In genomic region chr11:53632122-53632733, GRCm38 (mm10) we compare ENCODE assay signal across 12 mouse cellular contexts. TPM values are rescaled to one million over a fixed set of nuclear protein-coding genes. Genes with fewer than 3 reads are reported as not detected.
DNase-seq lines count a peak whose midpoint lies in the region; ATAC-seq and TF ChIP-seq lines count a peak whose summit lies in the region.
"Had no signal": no experiment of that assay in that cellular context is flagged by ENCODE, and none has a peak within 500 bp of the region (broad histone marks: within the 10 kb centered on the region; RNA-seq: fewer than 3 reads in every experiment).

No protein-coding gene starts in this region.

- ATAC-seq in hindbrain, postnatal 0 days = no peak
- no peak for ATAC-seq in hindbrain, embryonic 16.5 days
- ATAC-seq in megakaryocyte, adult 5-6 weeks (ENCODE audit: poor library complexity, severe bottlenecking) = no peak

- no peak overlapping the region for H3K27ac ChIP-seq in hindbrain, postnatal 0 days
- no peak overlapping the region for H3K27ac ChIP-seq in hindbrain, embryonic 16.5 days (ENCODE audit: low read depth, low read length)
- H3K27ac ChIP-seq in testis, adult 2 months (ENCODE audit: control insufficient read depth, insufficient read depth, low read depth, low read length) = no peak overlapping the region
- H3K27ac ChIP-seq: hindbrain, embryonic 13.5 days; stomach, embryonic 15.5 days had no signal

- peaks cover 6% of the 10 kb centered on the region; the same call in 1 of the 2 replicates for H3K4me1 ChIP-seq in hindbrain, postnatal 0 days (ENCODE audit: insufficient read depth, low read length)
- H3K4me1 ChIP-seq in hindbrain, embryonic 16.5 days (ENCODE audit: control insufficient read depth, insufficient read depth, low read depth, low read length) = peaks cover 10% of the 10 kb centered on the region
- H3K4me1 ChIP-seq in testis, adult 2 months (ENCODE audit: control insufficient read depth, insufficient read depth, low read length) = peaks cover 8% of the 10 kb centered on the region

- no peak for TF ChIP-seq POLR2A in testis, adult 2 months (IDR thresholded peaks at IDR 0.05; ENCODE audit: control insufficient read depth, low read depth, low read length)

- H3K9ac ChIP-seq in hindbrain, postnatal 0 days (replicated peaks; ENCODE audit: low read length) = no peak overlapping the region
- no peak overlapping the region for H3K9ac ChIP-seq in hindbrain, embryonic 16.5 days (ENCODE audit: low read depth, low read length)
- H3K9ac ChIP-seq: hindbrain, embryonic 13.5 days; stomach, embryonic 15.5 days had no signal

- no peaks in the 10 kb centered on the region for H3K36me3 ChIP-seq in hindbrain, postnatal 0 days (ENCODE audit: insufficient read depth, low read length)
- H3K36me3 ChIP-seq in hindbrain, embryonic 16.5 days (ENCODE audit: control insufficient read depth, insufficient read depth, low read length) = no peaks in the 10 kb centered on the region
- no peaks in the 10 kb centered on the region for H3K36me3 ChIP-seq in testis, adult 2 months (ENCODE audit: control insufficient read depth, insufficient read depth, low read length)
- H3K36me3 ChIP-seq: hindbrain, embryonic 13.5 days; stomach, embryonic 15.5 days had no signal

- no peak overlapping the region for H3K4me3 ChIP-seq in hindbrain, postnatal 0 days (ENCODE audit: low read length)
- no peak overlapping the region for H3K4me3 ChIP-seq in hindbrain, embryonic 16.5 days (ENCODE audit: low read length)
- H3K4me3 ChIP-seq in testis, adult 2 months (ENCODE audit: control insufficient read depth, low read depth, low read length) = no peak overlapping the region
- H3K4me3 ChIP-seq: hindbrain, embryonic 13.5 days; stomach, embryonic 15.5 days had no signal

- no peaks in the 10 kb centered on the region for H3K27me3 ChIP-seq in hindbrain, postnatal 0 days (ENCODE audit: insufficient read depth, low read length)
- H3K27me3 ChIP-seq in hindbrain, embryonic 16.5 days (replicated peaks; ENCODE audit: control insufficient read depth, insufficient read depth, low read length) = peaks cover 6% of the 10 kb centered on the region; the same call in 1 of the 2 replicates
- H3K27me3 ChIP-seq in testis, adult 2 months (ENCODE audit: control insufficient read depth, insufficient read depth, low read length) = no peaks in the 10 kb centered on the region

- no peak overlapping the region for H3K4me2 ChIP-seq in hindbrain, postnatal 0 days (ENCODE audit: low read depth, low read length)
- no peak overlapping the region for H3K4me2 ChIP-seq in hindbrain, embryonic 16.5 days (ENCODE audit: low read length)
- H3K4me2 ChIP-seq: hindbrain, embryonic 13.5 days; stomach, embryonic 15.5 days had no signal

- WGBS in hindbrain, postnatal 0 days = 70% methylated on average over 14 of the region's 14 CpGs
- WGBS in hindbrain, embryonic 16.5 days = 67% methylated on average over 14 of the region's 14 CpGs

- H3K9me3 ChIP-seq in hindbrain, postnatal 0 days (ENCODE audit: low read length) = no peaks in the 10 kb centered on the region
- no peaks in the 10 kb centered on the region for H3K9me3 ChIP-seq in hindbrain, embryonic 16.5 days (ENCODE audit: control insufficient read depth, low read length)
- H3K9me3 ChIP-seq: hindbrain, embryonic 13.5 days; stomach, embryonic 15.5 days had no signal

- peak; percentile 25 for DNase-seq in hindbrain, postnatal 0 days (ENCODE audit: low spot score)
- DNase-seq in testis, postnatal 14 days (ENCODE audit: low spot score) = no peak
- DNase-seq in embryo, embryonic 11 days = peak; percentile 31
- DNase-seq in urinary bladder, postnatal 25 days (ENCODE audit: low spot score) = no peak
- DNase-seq: gastrocnemius, postnatal 10 days had no signal

- peak; percentile 63 for TF ChIP-seq CTCF in hindbrain, postnatal 0 days (IDR thresholded peaks at IDR 0.05; ENCODE audit: low read depth)
- TF ChIP-seq CTCF in testis, adult 2 months (IDR thresholded peaks at IDR 0.05; ENCODE audit: control insufficient read depth, insufficient read depth, insufficient replicate concordance, low read depth, low read length) = peak; percentile 43; the same call in 1 of the 2 replicates

RNA-seq across cellular contexts. Expression of gene Il13, which starts 2.3 kb away (rescaled TPM):
- total RNA-seq in hindbrain, postnatal 0 days (2014; rRNA removed) = not detected in 2 replicates
- not detected in 2 replicates for polyA plus RNA-seq in hindbrain, postnatal 0 days (2015; fragmentation: Nextera tagmentation; extraction: Ambion mirVana)
- not detected in 2 replicates for polyA plus RNA-seq in hindbrain, embryonic 16.5 days (2015; fragmentation: Nextera tagmentation; extraction: Ambion mirVana)
- polyA plus RNA-seq in testis, adult 2 months (2012; rRNA removed) = 0.96 and 1.1 TPM in 2 replicates
- total RNA-seq in megakaryocyte, adult 5-6 weeks (2015) = 0.18 TPM in 2 replicates
- 0.28 and 0.62 TPM in 2 replicates for total RNA-seq in megakaryocyte, adult 5-6 weeks (2017)
- total RNA-seq: gastrocnemius, postnatal 10 days; layer of hippocampus, postnatal 25 days had no signal
- polyA plus RNA-seq: hindbrain, embryonic 13.5 days; neural tube, embryonic 14.5 days; stomach, embryonic 15.5 days had no signal

RNA-seq across cellular contexts. Expression of gene Il4, which starts 13.8 kb away (rescaled TPM):
- total RNA-seq in hindbrain, postnatal 0 days (2014; rRNA removed) = not detected in 2 replicates
- 3.8 and 3.9 TPM in 2 replicates for polyA plus RNA-seq in hindbrain, postnatal 0 days (2015; fragmentation: Nextera tagmentation; extraction: Ambion mirVana)
- polyA plus RNA-seq in hindbrain, embryonic 16.5 days (2015; fragmentation: Nextera tagmentation; extraction: Ambion mirVana) = 3.9 and 4.5 TPM in 2 replicates
- not detected in 2 replicates for polyA plus RNA-seq in testis, adult 2 months (2012; rRNA removed)
- total RNA-seq in megakaryocyte, adult 5-6 weeks (2015) = 5.5 and 13.1 TPM in 2 replicates
- total RNA-seq in megakaryocyte, adult 5-6 weeks (2017) = 8.0 and 8.7 TPM in 2 replicates
- total RNA-seq: gastrocnemius, postnatal 10 days; layer of hippocampus, postnatal 25 days had no signal

Comparison
In these comparisons a context has a peak if more than half of its experiments do, and no peak if none do; other contexts are left out.
1. DNase-seq: peak in hindbrain, postnatal 0 days (single experiment) and embryo, embryonic 11 days (single experiment); none in testis, postnatal 14 days (single experiment) and urinary bladder, postnatal 25 days (single experiment).